Mouse (Mus musculus) bone marrow macrophage, adult 2 months (primary cell): ENCODE results near the gene Boll.

Experiments
- CTCF ChIP-seq: IDR thresholded peaks from 2 replicates; pipeline ENCODE4 v1.5.1; 2012; ENCODE audit warnings: low read depth, mild to moderate bottlenecking, low read length, moderate library complexity
- POLR2A ChIP-seq: IDR thresholded peaks from 2 replicates; pipeline ENCODE4 v1.6.1; 2012; ENCODE audit warnings: mild to moderate bottlenecking, low read depth, low read length, borderline replicate concordance

GRCm38 (mm10) chr1:55224111-55224510 is 139.2 kb downstream of the Boll start:
- TF ChIP-seq CTCF: no peak
- no peak for TF ChIP-seq POLR2A
